Mouse (Mus musculus): ENCODE data around the gene Fads2. TPM values are rescaled to one million over a fixed set of nuclear protein-coding genes. Genes with fewer than 3 reads are reported as not detected.
A peak's percentile ranks its signal among the peaks of the same experiment; 100 is the strongest.

Gene Fads2
- polyA plus RNA-seq, 1 experiment = 156 TPM

DNA sequence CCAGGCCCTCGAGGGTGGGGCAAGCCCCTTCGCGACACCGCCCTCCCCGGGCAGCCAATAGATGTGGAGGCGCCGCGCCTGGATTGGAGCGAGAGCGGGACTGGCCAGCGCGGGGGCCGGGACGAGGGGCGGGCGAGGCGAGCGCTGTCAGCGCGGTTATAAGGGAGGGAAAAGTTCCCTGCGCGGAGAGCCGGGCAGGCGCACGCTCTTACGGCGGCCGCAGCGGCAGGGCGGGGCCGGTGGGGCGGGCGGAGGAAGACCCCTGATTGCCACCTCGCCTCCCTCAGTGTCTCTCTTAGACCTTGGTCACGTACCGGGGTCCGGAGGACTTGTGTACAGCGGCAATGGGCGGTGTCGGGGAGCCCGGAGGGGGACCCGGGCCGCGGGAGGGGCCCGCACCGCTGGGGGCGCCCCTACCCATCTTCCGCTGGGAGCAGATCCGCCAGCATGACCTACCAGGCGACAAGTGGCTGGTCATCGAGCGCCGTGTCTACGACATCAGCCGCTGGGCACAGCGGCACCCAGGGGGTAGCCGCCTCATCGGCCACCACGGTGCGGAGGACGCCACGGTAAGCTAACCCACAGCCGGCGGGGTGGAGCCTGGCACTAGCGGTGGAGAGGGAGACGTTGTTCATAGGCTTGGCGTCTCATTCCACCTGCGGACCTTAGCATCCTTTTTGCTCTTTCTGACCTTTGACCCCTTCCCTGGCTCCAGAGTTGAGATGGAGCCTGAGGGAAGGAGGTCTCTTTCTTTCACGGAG is 60.0 kb downstream of the Fads2 start, which contains the start of gene Fads3:
Fads3 (plus strand) TSS at position 182 of the 761 bp plus-strand sequence.
- peak; percentile 73 for DNase-seq (ENCODE audit: low spot score)

DNA sequence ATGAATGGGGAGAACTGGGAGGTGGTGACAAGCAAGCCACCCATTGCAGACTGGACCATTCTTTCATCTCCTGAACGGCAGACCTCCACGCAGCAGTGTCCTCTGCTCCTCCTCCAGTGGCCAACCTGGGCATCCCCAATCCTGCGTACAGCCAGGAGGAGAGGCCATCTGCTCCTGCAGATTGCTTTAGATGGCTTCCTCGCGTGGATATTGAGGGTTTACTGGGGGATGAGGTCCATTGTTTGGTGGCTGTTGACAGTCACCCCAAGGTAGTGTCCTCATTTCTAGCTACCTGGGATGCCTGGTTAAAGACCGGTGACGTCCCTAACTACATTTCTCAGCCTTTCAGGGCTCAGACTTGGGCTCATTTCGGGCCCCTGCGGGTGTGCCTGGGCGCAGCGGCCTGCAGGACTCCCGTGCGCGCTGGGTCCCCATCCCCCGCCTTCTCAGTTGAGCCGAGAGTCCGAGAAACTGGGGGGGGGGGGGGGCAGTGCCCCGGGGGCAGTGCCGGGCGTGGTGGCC is 60.6 kb downstream of the Fads2 start:
- DNase-seq (ENCODE audit: low spot score) = no peak

DNA sequence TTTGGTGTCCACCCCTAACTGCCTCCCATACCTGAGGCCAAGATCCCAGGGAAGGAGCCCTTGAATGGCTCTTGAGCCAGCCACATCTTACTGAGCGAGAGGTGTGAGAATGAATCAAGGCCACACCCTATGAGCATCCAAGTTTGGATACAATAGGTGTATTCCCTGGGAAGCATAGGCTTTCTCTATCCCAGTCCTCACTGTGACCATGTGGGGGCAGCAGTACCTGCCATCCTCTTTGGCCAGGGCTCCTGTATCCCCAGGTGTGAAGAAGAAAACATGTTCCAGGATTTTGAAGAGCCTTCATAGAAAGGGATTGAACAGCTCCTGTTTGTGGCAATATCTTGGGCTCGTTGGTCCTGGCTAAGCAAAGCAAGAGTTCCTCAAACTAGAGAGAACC is 61.9 kb downstream of the Fads2 start:
- no peak for DNase-seq (ENCODE audit: low spot score)

DNA sequence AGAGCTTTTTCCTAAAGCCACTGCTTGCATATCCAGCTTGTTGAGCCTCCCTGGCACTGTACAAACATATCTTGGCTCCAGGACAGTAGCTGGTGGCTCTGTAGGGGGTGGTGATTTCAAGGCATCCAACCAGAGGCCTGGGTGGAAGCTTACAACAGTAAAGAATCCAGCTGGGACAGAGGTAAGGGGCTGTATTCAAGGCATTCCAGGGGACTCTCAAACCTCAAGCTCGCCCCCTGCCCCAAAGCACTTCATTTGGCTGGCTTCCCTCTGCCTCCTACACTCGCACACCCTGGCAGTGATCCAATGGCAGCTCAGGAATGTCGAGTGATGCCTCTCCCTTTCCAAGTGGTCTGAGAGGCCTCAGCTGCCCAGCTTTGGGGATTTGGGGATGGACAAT is 62.6 kb downstream of the Fads2 start:
- no peak for DNase-seq (ENCODE audit: low spot score)

DNA sequence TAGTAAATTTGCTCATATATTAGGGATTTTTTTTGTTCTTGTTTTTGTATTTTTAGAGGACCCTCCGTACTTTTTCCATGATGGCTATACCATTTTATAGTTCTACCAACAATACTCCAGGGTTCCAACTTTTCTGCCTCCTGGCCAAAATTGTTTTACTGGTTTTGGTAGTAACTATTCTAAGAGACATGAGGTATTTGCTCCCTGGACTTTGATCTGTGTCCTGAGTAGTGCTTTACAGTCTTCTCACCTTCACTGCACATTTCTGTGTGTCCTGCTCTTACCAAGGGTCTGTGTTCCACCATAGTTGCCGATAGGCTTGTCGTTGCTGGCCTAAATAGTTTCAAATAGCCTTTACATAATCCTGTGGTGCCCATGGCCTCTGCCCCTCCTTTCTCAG is 63.2 kb downstream of the Fads2 start:
- no peak for DNase-seq (ENCODE audit: low spot score)

DNA sequence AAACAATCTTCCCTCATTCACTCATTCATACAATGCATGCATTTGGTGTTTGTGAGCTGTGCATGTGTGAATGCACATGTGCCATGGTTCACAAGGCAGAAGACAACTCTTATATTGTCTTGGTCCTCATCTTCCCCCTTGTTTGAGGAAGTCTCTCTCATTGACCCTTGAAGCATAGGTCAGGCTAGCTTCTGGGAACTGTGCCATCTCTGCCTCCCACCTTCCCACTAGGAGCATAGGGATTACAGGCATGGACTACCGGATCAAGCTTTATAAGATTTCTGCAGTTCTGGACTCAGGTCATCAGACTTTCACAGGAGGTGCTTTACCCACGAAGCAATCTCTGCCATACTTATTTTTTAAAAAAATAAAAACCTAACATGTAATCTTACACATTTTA is 64.0 kb downstream of the Fads2 start:
- no peak for DNase-seq (ENCODE audit: low spot score)

DNA sequence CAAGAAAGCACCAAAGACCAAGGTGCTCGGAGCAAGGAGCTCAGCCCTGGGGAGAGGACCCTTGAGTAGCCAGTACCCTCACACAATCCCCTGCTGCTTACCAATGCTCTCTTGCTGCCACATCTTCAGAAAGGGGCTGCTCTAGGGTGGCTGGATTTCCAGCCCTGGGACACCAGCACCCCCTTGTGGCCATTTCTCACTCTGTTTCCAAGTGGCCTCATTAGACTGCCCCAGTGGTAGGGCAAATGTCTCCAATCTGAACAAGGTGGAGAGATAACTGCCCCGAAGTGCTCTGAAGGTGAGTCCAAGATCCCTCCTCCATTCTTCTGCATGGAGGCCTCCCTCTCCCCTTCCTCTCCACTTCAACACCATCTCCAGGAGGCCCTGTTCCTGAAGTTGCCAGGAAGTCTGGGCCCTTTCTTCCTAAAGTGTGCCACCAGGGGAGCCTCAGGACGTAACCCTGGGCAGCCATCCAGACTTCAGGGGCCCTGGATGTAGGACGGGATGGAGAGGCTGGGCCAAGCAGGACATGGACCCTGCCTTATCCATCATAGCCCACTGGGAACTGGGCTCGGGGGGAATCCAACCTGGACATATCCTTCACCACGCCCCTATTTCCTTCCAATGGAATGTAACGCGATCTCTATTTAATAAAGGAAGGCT is 66.6 kb downstream of the Fads2 start:
- no peak for DNase-seq (ENCODE audit: low spot score)

DNA sequence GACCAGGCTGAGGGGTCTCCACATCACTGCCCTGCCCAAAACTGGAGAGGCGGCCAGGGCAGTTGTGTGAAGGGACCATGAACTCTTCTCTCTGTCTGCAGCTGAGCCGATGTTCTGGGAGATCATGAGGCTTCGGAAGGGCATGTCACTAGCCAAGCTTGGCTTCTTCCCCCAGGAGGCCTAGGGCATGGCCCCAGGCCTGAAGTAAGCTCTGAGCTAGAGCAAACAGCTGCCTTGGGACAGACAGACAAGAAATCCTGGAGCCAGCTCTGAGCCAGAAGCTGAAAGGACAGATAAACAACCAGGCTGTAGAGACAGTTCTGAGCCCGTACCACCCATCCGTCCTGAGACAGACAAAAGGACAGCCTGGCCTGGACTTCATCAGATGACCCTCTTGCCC is 67.2 kb downstream of the Fads2 start:
- no peak for DNase-seq (ENCODE audit: low spot score)

DNA sequence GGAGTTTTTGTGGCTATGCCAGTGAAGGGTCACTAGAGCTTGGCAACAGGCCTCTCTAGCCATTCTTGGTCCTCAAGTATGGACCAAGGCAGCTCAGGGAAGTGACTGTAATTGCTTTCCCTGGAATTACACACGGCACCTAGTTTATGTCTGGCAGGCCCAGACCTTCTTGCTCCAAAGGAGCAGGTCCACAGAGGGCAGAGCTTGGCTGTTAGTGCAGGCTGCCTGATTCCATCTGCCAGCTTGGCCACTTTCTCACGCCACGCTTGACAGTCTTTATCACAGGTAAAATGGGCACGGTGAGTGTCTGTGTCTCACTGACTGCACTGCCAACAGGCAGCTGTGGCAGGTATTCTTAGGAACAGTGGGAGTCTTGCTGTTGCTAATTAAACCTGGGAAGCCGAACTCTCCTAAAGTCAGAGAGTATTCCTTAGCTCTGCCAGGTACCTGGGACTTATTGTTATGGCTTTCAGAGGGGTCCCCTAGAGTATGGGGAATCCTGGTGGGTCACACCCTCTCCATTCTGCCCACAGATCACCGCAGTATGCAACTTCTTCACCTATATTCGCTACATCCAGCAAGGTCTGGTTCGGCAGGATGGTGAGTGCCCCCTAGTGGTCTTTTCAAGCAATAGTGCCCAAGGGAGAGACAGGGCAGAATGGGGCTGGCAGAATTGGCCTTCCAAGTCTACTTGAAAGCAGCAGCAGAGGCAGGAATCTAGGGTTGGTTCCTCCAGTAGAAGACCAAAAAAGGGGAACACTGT is 68.2 kb downstream of the Fads2 start:
- DNase-seq (ENCODE audit: low spot score) = no peak

DNA sequence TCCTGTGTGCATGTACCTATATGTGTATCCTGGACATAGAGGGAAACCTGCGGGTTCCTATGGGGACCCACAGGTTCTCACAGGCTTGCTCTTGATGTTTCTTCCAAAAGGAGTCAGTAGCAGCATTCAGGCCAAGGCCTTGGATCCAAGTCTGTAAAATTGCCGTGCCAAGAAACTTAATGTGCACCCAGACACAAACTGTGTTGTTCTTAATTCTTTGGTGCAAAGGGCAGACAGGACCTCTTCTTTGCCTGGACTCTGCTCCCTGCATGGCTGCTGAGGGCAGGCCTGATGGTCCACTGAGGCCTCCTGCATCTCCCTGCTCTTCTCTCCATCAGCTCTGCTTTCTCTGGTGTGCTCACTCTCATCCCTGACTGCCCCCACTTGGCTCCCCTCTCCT is 71.8 kb downstream of the Fads2 start:
- DNase-seq (ENCODE audit: low spot score) = no peak

DNA sequence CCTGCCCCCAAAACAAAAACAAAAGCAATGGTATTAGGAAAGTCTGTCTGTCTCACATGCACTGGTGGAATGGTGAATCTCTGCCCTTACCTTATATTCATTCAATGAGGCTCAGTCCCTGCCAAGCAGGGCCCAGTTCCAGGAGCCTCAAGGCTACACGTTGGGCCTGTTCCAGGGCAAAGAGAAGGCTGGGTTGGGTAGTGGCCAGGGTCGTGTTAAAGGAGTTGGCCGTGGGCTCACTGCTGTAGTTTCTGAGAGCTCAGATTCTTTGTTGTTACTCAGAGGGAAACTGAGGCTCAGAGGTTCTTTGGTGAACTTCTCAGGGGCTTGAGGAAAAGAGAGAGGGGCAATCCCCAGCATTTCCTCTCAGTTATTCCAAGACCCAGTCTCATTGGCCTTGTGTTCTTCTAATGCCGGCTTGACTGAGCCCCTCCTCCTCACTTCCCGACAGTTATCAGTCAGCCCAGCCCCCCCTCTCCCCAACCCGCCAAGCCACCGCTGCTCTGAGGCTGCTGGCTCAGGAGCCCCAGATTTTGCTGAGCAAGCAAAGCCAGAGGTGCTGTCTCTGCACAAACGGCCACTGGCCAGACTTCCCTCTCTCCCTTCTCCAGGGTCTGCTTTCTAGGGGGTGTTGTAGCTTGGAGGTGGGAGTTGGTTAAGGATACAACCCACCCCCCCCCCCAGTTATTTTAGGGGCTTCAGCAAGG is 76.2 kb downstream of the Fads2 start:
- DNase-seq (ENCODE audit: low spot score) = no peak

DNA sequence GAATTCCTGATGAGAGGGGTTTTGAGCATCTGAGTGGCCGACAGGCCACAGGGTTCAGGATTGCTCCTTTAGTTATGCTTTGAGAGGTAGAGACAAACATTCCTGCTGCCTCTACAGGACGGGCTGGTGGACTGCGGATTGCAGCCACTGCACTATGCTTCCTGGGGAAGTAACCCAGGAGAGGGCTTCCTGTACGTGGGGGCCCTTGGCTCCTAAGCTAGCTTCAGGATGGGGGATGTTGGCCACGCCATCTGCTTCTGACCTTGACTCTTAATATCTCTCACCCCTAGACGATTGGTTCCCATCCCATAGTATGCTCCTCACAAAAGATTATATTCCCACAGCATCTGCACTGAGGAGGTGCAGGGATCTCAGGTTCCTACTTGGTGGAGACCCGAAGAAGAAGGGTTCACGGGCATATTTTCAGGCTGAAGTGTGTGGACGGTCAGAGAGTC is 78.2 kb downstream of the Fads2 start:
- no peak for DNase-seq (ENCODE audit: low spot score)

DNA sequence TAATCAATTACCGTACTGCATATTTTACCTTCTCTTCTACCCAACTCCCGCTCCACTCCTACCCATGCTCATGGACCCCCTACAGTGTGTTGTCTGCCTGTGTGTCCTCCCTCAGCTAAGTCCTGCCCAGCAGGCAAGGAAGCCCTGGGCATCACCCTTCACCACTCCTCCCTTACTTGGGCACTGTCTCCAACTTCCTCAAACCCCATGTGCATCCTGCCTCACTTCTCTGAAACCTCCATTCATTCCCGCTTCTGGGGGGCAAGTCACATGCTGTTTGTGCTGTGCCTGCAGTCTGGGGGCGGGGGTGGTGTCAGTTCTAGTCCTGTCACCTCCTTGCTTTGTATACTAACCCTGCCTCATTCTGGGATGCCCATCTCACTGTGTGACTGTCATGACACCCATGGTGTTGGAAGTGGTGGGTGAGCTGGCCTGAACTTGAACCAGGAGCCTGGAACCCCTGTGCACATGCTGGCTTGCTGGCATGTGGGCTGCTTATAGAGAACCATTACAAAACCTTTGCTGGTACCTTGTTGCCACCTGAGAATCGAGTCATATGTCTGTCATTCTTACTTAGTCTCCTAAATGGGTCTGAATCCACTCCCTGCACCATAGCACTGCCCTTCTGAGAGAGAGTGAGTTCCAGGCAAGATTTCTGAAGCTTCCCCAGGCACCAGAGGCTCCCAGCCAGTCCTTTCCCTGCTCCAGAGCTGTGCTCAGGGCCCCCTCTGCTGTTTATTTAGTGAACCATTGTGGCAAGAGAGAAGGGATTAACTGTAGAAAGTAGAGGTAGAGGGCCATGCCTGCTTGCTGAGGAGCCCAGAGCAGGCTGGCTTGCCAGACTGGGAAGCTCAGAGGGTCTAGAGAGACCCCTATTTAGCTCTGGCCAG is 78.9 kb downstream of the Fads2 start:
- no peak for DNase-seq (ENCODE audit: low spot score)

DNA sequence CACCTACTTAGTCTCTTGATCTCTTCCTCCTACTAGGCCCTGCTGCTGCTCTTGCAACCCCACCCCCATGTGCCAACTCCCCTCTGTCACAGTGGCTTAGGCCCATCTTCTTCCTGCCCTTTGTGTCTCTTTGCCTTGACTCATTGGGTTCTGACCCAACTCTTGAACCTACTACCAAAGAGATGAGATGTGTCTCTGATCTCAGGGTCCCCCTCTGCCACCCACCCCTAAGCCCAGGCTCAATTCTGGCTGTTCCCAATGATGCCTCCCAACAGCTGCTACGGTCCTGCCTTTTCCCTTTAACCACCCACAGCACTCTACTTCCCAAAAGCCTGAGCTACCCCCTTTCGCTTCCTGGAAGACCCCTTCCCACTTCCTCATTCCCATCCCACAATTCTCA is 79.6 kb downstream of the Fads2 start:
- DNase-seq (ENCODE audit: low spot score) = no peak

DNA sequence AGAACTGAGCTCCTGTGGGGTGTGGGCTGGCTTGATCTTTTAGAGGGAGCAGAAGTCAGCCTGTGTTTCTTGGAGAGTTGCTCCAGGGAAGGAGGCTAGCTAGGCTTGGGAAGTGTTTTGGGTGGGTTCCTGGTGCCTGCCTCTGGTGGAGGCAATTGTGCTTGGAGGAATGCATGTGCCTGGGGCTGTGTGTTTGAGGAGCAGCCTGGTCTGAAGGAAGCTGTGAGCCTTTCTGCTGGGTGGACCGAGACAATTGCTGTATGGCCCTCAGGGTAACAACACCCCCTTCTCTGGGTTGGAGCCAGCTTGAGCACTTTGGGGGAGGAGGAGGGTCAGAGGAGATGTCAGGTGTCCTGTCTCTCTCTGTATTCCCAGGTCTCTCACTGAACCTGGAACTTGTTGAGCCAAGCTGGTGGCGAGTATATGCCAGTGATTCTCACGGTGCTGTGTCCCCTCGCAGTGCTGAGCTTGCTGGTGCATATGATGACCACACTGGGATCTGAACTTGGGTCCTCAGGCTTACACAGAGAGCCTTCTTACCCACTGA is 82.3 kb downstream of the Fads2 start:
- no peak for DNase-seq (ENCODE audit: low spot score)

DNA sequence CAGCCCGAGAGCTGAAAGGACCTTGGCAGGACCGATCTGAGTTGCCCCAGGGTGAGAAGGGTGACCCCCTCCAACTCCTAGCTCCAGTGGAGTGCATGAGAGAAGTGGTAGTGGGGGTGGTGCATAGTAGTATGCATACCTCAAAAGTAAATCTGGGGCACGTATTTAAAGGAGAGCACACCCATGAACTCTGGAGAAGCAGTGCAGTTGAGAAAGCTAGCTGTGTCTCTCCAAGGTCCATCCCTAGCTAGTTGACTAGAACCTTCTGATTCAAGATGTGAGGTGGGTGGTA is 83.1 kb downstream of the Fads2 start:
- DNase-seq (ENCODE audit: low spot score) = no peak

DNA sequence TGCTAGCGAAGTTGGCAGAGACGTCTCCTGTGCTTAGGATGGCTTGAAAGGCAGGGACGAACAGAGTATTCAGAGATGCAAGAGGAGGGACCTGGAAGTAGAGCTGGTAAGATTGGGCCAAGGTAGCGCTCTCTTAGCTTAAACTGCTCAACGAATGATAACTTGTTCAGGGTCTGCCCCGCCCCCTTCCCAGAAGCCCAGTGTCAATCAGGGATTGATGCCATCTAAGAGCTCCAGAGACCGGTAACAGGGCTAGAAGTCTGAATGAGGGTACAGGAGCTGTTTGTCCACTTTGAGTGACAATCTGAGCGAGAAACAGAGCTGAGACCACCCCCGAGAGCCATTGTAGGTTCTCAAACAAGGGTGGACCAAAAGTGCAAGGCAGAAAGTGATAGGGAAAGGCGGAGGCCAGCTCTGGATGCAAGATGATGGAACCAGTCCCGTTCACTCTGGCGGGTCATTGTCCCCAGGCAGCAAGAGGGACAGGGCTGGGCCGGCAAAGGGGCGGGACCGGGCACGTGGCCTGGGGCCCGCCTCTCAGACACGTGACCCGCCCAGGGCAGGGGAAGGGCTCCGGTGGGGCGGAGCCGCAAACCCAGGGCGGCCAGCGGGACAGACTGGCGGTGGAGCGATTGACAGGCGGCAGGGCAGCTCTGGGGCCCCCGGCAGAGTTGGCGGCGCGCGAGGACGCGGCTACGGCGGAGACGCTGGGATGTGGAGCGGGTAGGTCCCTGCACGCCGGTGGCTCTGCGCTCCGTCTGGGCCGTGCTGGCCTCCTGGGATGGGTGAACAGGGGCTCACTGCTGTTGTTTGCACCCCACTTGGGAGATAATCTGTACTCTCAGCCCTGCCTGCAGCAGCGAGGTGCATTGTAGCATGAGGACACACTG is 83.7 kb downstream of the Fads2 start:
- DNase-seq (ENCODE audit: low spot score) = peak; percentile 80

DNA sequence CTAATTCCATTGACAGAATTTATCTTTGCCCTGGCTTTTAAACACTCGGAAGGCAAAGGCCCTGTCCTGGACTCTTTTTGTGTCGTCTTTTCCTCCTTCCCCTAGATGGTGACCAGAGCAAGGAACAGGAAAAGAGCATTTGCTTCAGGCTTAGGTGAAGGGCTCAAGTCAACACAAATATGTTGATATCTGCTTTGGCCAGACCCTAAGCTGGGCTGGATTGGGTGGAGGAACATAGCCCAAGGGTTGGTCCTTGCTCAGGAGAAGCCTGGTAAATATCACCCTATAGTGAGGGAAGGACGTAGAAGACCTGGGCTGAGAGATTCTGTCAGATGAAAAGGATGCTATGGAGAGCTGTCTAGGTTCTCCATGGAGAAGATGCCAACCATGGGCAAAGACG is 85.4 kb downstream of the Fads2 start:
- DNase-seq (ENCODE audit: low spot score) = no peak

DNA sequence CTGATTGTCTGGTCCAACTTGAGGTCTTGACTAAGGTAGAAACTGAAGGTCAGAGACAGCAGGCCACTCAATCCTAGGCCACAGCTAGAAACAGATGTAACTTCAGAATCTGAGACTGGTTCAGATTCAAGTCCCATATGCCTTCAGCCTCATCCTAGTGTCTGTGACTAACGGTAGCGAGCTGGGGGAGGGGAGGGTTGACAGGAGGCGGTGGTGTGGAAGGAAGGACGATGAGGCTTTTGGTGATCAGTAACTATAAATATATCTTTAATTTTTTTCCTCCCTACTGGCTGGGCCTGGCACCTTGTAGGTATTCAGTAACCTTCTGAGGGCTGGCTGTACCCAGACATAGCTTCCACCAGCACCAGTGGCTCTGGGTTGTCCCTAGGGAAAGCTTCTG is 86.1 kb downstream of the Fads2 start:
- no peak for DNase-seq (ENCODE audit: low spot score)

DNA sequence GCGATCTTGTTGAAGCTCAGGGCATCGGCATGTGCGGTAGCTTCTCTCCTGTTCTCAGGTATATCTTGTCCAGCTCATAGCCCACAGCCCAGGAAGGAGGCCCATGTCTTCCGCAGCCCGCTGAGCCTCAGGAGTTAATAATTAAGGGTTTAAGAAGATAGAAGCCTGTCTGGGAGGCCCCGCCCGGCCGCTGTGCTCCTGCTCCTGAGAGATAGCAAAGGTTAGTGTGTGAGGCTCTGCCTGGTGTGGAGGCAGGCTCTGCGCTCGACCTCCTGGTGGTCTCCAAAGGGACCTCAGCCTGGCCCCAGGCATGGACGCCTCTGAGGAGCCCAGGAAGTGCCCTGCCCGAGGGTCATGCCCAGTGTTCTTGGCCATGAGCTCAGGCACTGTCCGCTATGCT is 86.7 kb downstream of the Fads2 start:
- no peak for DNase-seq (ENCODE audit: low spot score)
